Mouse (Mus musculus) cortical plate, adult 2 months (tissue): ENCODE results near the gene Ccdc102a.

Experiments used
- CTCF ChIP-seq: fragments of 200-500 bp; IDR thresholded peaks from 2 replicates; pipeline ENCODE4 v1.5.1; 2011; ENCODE audit warnings: mild to moderate bottlenecking, control low read depth, low read length; ENCODE audit not compliant: insufficient read depth; ENCODE audit errors: extremely low read depth
- POLR2A ChIP-seq: fragments of 200-500 bp; IDR thresholded peaks from 2 replicates; pipeline ENCODE4 v1.6.1; 2011; ENCODE audit warnings: mild to moderate bottlenecking, low read length, control low read depth; ENCODE audit not compliant: insufficient read depth; ENCODE audit errors: extremely low read depth

- no peak for TF ChIP-seq POLR2A
- TF ChIP-seq CTCF = no peak
These were observed 1.4 kb upstream of the Ccdc102a start for GRCm38 (mm10) chr8:94919256-94919655.
